Mouse (Mus musculus): ENCODE data around the gene Olfr1475.
"Not testable (repeated sequence)": the region's sequence is repeated elsewhere in the genome, so short reads cannot be mapped to it uniquely, and the experiment has no call there.

Olfr1475 gene

DNA sequence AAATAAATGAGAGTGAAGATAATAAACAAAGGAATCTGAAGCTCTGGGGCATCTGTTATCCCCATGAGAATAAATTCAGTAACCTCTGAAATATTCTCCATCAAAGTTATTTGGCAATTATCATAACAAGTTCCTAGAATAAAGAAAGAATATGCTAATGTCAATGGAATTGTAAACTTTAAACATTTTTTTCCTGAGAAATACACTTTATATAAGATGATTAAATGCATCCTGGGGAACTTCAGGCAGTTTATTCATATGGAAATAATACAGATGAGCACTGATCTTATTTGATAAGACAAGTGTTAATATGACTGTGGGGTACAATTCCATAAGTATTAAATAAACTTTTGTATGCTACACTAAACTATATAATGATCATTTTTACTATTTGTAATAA lies at the start of gene Olfr1475:
Gene Olfr1475 (minus strand): TSS at position 101 of the 400 bp plus-strand sequence.
- no peak for DNase-seq (ENCODE audit: low spot score in 2 of 2)

DNA sequence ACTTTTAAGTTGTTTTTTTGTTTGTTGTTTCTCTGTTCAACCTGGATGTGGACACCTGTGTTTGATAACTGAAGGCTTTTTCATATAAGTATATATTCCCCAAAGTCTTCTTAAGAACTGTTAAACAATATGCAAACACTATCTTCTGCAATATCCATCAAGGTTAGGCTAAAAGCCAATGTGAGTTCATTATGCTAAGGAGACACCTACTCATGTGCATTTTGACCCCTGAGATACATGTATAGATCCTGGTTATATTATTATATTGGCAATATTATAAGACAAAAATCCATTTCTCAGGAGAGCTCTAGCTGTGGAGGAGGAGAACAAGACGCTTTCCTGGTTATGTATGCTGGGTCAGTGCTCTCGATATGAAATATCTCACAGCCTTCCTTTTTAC lies 47.6 kb upstream of the Olfr1475 start, which contains the start of gene Olfr1480:
Gene Olfr1480 (plus strand): TSS at position 301 of the 400 bp plus-strand sequence.
- DNase-seq (ENCODE audit: low spot score in 2 of 2), result no peak

DNA sequence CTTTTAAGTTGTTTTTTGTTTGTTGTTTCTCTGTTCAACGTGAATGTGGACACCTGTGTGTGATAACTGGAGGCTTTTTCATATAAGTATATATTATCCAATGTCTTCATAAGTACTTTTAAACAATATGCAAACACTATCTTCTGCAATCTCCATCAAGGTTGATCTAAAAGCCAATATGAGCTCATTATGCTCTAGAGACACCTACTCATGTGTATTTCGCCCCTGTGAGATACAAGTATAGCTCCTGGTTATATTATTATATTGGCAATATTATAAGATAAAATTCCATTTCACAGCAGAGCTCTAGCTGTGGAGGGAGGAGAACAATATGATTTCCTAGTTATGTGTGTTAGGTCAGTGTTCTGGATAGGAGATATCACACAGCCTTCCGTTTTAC lies 20.2 kb upstream of the Olfr1475 start, which contains the start of gene Olfr1477:
Gene Olfr1477 (plus strand): TSS at position 301 of the 400 bp plus-strand sequence.
- DNase-seq (ENCODE audit: low spot score in 2 of 2), result no peak

DNA sequence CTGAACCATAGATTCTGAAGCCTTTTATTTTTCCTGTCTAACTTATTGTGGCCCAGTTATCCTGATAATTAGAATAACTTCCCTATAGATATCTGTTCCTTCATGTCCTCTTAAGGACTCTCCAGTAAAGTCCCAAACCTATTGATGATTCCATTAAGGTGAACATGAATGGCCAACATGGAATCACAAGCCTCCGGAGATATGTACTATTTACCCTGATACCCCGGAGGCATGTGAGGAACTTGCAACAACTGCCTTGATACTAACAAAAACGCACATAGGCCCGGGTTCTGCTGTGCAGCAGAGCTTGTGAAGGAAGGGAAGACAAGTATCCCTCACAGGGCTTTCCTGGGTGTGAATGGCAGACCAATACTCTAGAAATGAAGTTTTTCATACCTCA lies 10.7 kb downstream of the Olfr1475 start, which contains the start of gene Olfr1474:
Gene Olfr1474 (plus strand): TSS at position 301 of the 400 bp plus-strand sequence.
- DNase-seq (ENCODE audit: low spot score in 2 of 2), result not testable (repeated sequence)

DNA sequence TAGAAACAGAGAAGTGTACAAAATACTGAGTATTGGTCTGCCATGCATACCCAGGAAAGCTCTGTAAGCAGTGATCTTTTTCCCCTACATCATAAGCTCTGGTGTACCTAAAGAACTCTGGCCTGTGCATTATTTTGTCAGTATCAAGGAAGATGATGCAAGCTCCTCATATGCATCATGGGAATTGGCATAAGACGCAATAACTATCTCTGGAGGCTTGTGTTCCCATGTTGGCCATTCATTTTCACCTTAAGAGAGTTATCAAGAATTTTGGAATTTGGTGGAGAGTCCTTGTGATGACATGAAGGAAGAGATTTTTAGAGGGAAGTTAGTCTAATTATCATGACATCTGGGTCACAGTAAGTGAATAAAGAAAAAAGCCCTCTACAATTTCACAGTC lies 24.0 kb downstream of the Olfr1475 start, which contains the start of gene Olfr1472:
Gene Olfr1472 (minus strand): TSS at position 101 of the 400 bp plus-strand sequence.
- no peak for DNase-seq (ENCODE audit: low spot score in 2 of 2)

DNA sequence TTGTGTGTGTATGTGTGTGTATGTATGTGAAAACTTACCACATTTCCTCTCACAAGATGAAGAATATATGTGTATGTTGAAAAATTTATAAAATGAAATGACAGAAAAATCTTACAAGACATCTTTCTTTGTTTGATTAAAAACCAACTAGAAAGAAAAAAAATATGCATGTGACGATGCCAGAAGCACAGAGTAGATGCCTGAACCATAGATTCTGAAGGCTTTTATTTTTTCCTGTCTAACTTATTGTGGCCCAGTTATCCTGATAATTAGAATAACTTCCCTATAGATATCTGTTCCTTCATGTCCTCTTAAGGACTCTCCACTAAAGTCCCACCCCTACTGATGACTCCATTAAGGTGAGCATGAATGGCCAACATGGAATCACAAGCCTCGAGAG lies 36.9 kb downstream of the Olfr1475 start, which contains the start of gene Olfr1471:
Gene Olfr1471 (plus strand): TSS at position 301 of the 400 bp plus-strand sequence.
- not testable (repeated sequence) for DNase-seq (ENCODE audit: low spot score in 2 of 2)
